Mouse (Mus musculus) frontal cortex, adult (tissue): ENCODE results near the gene Slc35b2.

ENCODE experiments used
- ATAC-seq: cut with Nextera tagmentation; 2 replicates; pipeline ENCODE4 v1.9.2; 2017; ENCODE audit warnings: mild to moderate bottlenecking, moderate library complexity, mixed read lengths; ENCODE audit not compliant: low TSS enrichment

The Slc35b2 gene

GRCm38 (mm10) chr17:45545278-45545961 lies 18.3 kb upstream of the Slc35b2 start:
- ATAC-seq, result no peak

- ATAC-seq, result no peak
Observed at GRCm38 (mm10) chr17:45546941-45547340, 16.7 kb upstream of the Slc35b2 start.

DNA sequence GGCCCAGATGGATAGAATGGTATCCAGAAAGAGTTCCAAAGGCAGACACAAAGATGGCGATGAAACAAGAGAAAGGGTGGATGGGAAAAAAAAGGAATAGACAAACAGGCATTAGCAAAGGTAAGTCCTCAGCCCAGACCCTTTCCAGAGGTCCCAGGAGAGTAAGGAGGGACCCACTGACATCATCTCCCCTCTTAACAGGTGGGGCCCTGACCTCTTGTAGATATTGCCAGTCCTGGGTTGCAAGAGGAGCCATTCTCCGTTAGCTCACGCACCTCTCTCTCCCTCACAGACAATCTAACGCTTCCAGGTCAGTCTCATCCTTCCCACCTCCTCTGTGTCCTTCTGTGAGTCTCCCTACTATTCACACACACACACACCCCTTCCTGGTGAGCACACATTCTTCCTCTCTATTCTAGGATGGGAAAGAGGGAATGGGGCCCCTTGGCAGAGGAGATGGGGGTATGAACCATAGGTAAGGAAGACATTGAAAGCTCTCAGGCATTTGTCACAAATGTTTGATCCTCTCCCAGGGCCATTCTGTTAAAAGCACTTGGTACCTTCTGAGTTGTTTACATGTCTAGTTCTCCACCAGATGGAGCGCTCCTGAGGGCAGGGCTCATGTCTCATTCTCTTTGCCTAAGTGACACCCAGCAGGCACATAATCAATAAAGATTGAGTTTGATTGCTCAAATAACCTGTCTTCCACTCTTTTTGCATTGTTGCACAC lies 16.0 kb upstream of the Slc35b2 start:
- ATAC-seq, result no peak

DNA sequence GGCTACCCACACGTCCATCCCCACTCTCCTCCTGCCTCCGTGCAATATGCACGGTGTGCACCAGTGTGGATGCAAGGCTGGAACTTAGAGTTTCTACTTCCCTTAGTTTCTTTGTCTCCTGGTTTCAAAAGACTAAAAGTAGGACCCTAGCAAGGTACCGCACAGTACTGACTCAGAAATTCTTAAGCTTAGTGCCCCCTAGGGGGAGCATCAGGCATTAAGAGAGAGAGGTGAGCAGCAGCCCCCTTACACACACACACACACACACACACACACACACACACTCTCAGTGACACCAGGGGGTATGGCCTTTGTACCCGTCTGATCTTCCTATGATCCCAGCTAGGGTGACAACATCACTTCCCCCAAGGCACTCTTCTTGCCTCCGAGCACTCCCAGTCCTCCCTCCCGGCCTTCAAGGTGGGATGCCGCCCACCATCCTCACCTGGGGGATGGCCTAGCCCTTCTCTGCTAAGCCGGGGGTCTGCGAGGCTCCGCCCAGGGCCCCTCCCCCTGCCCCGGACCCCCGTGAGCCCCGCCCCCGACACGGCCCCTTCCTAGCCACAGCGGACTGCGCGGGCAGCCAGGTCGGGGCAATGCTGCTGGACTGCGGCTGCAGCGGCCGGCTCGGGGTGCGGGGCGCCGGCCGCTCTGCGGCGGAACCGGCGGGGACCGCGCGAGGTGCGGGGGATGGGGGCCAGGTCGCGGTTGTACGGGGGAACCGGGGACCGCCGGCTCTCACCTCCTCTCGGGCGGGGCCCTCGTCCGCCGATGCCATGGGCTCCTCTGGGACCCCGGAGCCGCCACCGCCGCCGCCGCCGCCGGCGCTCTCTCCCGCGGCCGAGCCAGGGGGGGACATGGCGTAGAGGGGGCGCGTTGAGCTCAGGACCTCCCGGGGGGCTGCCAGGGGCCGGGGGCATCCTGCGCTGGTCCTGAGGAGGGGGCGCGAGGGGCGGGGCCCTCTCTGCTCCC lies 14.8 kb upstream of the Slc35b2 start:
- no peak for ATAC-seq

GRCm38 (mm10) chr17:45549617-45550181 lies 14.0 kb upstream of the Slc35b2 start, which contains the start of gene Tmem151b:
TSS of gene Tmem151b (minus strand) at chr17:45549677.
- ATAC-seq, result peak; percentile 27

- no peak for ATAC-seq
Observed at GRCm38 (mm10) chr17:45550253-45550652, 13.4 kb upstream of the Slc35b2 start.

DNA sequence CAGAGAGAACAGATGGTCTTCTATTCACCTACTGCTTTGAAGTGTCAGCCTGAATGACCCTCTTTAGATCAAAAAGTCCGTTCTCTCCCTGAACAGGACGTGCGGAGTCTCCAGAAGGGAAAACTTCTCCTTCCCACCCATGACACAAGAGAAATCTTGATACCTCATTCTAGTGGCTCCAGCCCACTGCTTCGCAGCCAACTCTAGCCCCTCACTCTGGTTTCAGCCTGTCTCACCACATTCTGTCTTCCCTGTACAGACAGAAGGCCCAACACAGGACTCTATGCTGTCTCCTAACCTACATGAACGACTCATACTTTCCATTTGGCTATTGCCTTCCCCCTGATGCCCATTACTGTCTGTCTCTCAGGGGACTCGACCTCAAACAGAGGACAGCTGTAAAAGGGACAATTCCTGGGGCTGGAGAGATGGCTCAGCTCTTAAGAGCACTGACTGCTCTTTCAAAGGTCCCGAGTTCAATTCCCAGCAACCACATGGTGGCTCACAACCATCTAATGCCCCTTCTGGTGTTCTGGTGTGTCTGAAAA lies 12.4 kb upstream of the Slc35b2 start:
- no peak for ATAC-seq

- ATAC-seq, result peak; percentile 35
Observed at GRCm38 (mm10) chr17:45551816-45552451, 11.7 kb upstream of the Slc35b2 start.

DNA sequence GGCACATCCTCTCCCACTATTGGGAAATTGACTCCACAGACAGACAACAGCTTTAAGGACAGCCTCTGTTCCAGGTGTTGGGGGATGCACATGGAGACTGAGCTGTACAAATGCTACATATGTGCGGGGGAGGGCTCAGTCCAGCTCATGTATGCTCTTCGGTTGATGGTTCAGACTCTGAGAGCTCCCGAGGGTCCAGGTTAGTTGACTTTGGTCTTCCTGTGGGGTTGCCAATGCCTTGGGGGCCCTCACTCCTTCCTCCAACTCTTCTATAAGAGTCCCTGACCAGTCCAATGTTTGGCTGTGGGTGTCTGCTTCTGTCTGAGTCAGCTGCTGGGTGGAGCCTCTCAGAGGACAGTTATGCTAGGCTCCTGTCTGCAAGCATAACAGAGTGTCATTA lies 10.6 kb upstream of the Slc35b2 start:
- ATAC-seq, result no peak

GRCm38 (mm10) chr17:45554420-45554819 lies 9.3 kb upstream of the Slc35b2 start:
- ATAC-seq, result no peak

DNA sequence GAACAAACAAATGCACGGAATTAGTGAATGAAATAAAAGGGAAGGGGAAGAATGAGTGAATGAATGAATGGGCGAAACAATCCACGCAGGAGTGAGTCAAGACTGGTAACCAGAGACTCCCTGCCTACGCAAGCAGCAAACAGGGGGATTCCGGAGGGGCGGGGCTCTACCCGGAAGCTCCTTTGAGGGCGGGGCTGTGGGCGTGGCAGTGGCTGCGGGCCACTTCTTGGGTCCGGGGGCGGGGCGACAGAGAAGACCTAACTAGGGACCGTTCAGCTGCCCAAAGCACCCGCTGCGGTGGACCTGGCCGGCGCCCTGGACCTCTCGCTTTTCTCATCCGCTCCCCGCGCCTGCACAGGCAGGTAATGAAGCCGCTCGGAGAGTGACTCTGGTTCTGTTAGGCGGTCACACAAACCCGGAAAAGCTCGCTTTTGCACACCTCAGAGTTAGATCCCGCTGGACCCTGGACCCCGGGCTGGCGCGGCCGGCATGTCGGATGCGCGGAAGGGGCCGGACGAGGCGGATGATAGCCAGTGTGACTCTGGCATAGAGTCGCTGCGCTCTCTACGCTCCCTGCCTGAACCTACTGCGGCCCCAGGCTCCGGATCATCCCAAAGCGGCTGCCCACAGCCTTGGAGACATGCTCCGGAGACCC lies 8.1 kb upstream of the Slc35b2 start, which contains the start of gene Nfkbie:
Gene Nfkbie, plus strand, starts transcription at position 252 of the 655 bp plus-strand sequence.
- ATAC-seq, result peak; percentile 50

GRCm38 (mm10) chr17:45556107-45556489 lies 7.6 kb upstream of the Slc35b2 start:
- no peak for ATAC-seq

DNA sequence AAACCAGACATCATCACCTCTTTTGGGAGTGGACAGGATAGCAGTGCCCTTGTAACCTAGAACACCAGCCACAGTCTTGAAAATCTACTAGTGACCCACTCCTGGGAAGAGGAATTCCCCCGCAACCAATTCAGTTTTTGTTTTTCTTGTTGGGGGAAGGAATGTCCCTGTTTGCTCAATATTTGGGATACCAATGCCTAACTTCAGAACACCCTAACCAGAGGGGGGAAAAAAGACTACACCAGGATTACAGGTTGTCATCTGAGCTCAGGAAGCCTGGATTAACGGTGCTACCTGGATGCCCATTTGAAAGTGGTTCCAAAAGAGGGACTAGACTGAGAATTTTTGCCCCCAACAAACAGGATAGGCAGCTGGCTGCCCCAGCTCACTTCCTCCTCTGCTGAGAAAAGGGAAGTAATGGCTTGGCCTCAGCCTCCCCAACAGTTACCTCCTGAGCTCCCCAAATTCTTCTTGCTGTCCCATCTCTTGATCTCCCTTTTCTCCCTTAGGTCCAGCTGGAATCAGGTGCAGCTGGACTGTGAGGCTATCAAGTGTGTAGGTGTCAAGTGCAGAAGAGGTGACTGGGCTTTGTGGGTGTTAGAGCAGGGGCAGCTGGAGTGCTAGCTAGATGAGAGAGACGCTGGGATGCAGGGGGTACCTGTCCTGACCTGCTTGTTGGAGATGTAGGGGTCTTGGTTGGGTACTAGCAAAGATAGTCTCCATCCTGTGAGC lies 7.0 kb upstream of the Slc35b2 start:
- no peak for ATAC-seq

DNA sequence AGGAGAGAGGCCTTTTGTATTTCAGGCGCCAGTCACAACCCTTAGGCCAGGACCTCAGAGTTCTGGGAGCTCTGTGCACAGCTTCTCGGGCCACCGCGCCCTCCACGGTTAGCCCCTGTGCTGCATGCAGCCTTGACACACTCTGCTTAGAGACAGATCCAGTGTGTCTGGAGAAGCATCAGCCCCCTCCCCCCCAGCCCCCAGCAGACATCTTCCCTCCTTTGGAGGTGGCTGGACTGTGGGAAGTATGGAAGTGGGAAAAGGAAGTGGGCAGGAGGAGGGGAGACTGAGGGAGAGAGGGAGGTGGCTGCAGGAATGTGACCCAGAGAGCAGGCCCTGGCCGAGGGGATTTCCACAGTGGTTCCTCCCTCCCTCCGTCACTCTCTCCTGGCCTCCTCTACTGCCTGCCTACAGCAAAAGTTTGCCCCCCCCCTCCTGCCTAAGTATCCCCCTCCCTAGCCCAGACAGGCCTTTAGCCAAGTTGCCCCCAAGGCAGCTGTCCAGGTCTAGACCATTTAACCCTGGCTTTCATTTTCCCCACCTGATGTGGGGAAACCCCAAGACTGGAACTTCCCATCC lies 6.3 kb upstream of the Slc35b2 start:
- no peak for ATAC-seq

DNA sequence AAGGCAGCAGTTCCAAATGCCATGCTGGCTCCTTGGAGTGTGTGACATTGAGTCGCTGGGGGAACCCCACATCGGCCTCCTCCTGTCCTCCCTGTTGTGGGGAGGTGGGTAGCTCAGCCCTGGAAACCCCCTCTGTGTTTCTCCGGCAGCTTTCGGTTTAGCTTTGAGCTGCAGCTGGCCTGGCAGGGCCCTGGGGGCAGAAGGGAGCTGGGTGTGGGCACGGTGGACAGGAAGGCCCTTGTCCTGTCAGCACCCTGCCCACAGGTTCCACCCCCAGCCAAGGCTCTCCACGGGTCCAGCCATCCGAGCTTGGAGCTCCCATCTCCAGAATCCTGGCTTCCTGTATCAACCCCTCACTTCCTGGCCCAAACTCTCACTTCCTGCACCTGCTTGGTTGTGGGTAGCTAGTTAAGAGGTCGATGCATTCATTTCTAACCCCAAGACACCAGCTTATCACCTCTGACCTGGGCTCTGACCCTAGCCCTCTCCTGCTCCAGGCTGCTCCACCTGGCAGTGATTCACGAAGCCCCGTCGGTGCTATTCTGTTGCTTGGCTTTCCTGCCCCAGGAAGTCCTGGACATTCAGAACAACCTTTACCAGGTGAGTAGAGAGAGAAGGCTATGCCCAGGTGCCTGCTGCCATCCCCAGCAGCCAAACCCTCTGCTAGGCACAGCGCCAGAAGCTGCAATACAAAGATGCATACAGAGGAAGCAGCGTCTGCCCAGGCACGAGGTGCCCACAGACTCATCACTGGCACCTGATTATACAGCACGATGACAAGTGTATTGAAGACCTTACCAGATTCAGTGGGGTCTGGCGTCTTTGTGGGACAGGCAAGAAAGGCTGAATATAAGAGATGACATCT lies 5.4 kb upstream of the Slc35b2 start:
- ATAC-seq, result no peak

- ATAC-seq, result no peak
Observed at GRCm38 (mm10) chr17:45559732-45560525, 3.7 kb upstream of the Slc35b2 start.

GRCm38 (mm10) chr17:45563216-45563615 lies 458 bp upstream of the Slc35b2 start:
- no peak for ATAC-seq
